Mouse (Mus musculus) forebrain, embryonic 15.5 days (tissue): ENCODE measurements around the gene Clrn3. TPM values are rescaled to one million over a fixed set of nuclear protein-coding genes. Genes with fewer than 3 reads are reported as not detected.
"Not testable (repeated sequence)": the region's sequence is repeated elsewhere in the genome, so short reads cannot be mapped to it uniquely, and the experiment has no call there.

Source experiments
- ATAC-seq: fragments of 200-750 bp; cut with Nextera tagmentation; replicated peaks from 2 replicates; pipeline ENCODE4 v1.8.0; 2017; ENCODE audit warnings: mild to moderate bottlenecking, moderate TSS enrichment, moderate library complexity
- H3K27ac ChIP-seq: fragments of 300-500 bp; sonication (generic); replicated peaks from 2 replicates; pipeline ENCODE4 v1.5.1; 2015; ENCODE audit warnings: mild to moderate bottlenecking, inconsistent platforms
- H3K27me3 ChIP-seq: fragments of 300-500 bp; sonication (generic); 2 replicates; pipeline ENCODE4 v1.6.1; 2015; ENCODE audit warnings: inconsistent platforms
- H3K36me3 ChIP-seq: fragments of 300-500 bp; sonication (generic); 2 replicates; pipeline ENCODE4 v1.6.1; 2015; ENCODE audit warnings: mild to moderate bottlenecking, inconsistent platforms
- H3K4me1 ChIP-seq: fragments of 300-500 bp; sonication (generic); 2 replicates; pipeline ENCODE4 v1.6.1; 2015; ENCODE audit warnings: inconsistent platforms
- H3K4me2 ChIP-seq: fragments of 300-500 bp; sonication (generic); replicated peaks from 2 replicates; pipeline ENCODE4 v1.6.1; 2015; ENCODE audit warnings: mild to moderate bottlenecking, inconsistent platforms
- H3K4me3 ChIP-seq: fragments of 300-500 bp; sonication (generic); 2 replicates; pipeline ENCODE4 v1.5.1; 2015; ENCODE audit warnings: mild to moderate bottlenecking, inconsistent platforms
- H3K9ac ChIP-seq: fragments of 300-500 bp; sonication (generic); replicated peaks from 2 replicates; pipeline ENCODE4 v1.6.1; 2015; ENCODE audit warnings: mild to moderate bottlenecking, inconsistent platforms
- H3K9me3 ChIP-seq: fragments of 300-500 bp; sonication (generic); 2 replicates; pipeline ENCODE4 v1.6.1; 2016; ENCODE audit warnings: inconsistent platforms
- WGBS: fragments of 180-500 bp; shearing (Covaris S2); methylation state at CpG from one replicate; pipeline ENCODE4 v1.1.7; 2015; ENCODE audit warnings: mixed read lengths; 5-methylcytosine and 5-hydroxymethylcytosine counted together
- polyA plus RNA-seq: library from polyadenylated mRNA; unstranded; fragments of >200 nt; fragmentation: Nextera tagmentation; extraction: Ambion mirVana; gene quantifications from 2 replicates; pipeline ENCODE4 v1.2.1, GENCODE M21; 2015

Gene Clrn3
- polyA plus RNA-seq, result not detected in 2 replicates

GRCm38 (mm10) chr7:135528515-135528914 is at the start of gene Clrn3:
Clrn3 (minus strand) TSS chr7:135528654.
- 90% methylated on average over 7 of the region's 7 CpGs for WGBS
- no peak within 1 kb of the TSS for H3K4me2 ChIP-seq
- H3K27me3 ChIP-seq, result no peaks in the 10 kb centered on the region
- no peaks in the 10 kb centered on the region for H3K36me3 ChIP-seq
- no peak within 1 kb of the TSS for H3K4me3 ChIP-seq
- ATAC-seq, result no peak
- no peak within 1 kb of the TSS for H3K27ac ChIP-seq
- H3K9me3 ChIP-seq, result no peaks in the 10 kb centered on the region
- no peak within 1 kb of the TSS for H3K9ac ChIP-seq
- no peaks in the 10 kb centered on the region for H3K4me1 ChIP-seq

GRCm38 (mm10) chr7:135576329-135576728 is 47.9 kb upstream of the Clrn3 start:
- no peak overlapping the region for H3K27ac ChIP-seq
- no peak overlapping the region for H3K4me3 ChIP-seq
- no peak overlapping the region for H3K4me2 ChIP-seq
- 92% methylated on average over 3 of the region's 3 CpGs for WGBS
- no peaks in the 10 kb centered on the region for H3K27me3 ChIP-seq
- H3K36me3 ChIP-seq, result no peaks in the 10 kb centered on the region
- no peak for ATAC-seq
- no peak overlapping the region for H3K9ac ChIP-seq
- no peaks in the 10 kb centered on the region for H3K9me3 ChIP-seq
- no peaks in the 10 kb centered on the region for H3K4me1 ChIP-seq

GRCm38 (mm10) chr7:135575319-135576069 is 47.0 kb upstream of the Clrn3 start:
- 87% methylated on average over 7 of the region's 7 CpGs for WGBS
- not testable (repeated sequence) for H3K4me1 ChIP-seq

GRCm38 (mm10) chr7:135571951-135572559 is 43.6 kb upstream of the Clrn3 start:
- no peak overlapping the region for H3K27ac ChIP-seq
- H3K27me3 ChIP-seq, result no peaks in the 10 kb centered on the region
- H3K4me1 ChIP-seq, result no peaks in the 10 kb centered on the region
- no peak overlapping the region for H3K9ac ChIP-seq
- no peak for ATAC-seq
- no peaks in the 10 kb centered on the region for H3K9me3 ChIP-seq
- no peak overlapping the region for H3K4me2 ChIP-seq
- no peak overlapping the region for H3K4me3 ChIP-seq
- no peaks in the 10 kb centered on the region for H3K36me3 ChIP-seq
- WGBS, result 70% methylated on average over 10 of the region's 10 CpGs

More at GRCm38 (mm10) chr7:135575319-135576069, 47.0 kb upstream of the Clrn3 start:
- H3K27me3 ChIP-seq, ATAC-seq, H3K9ac ChIP-seq, H3K27ac ChIP-seq, H3K4me3 ChIP-seq, H3K9me3 ChIP-seq, H3K4me2 ChIP-seq, H3K36me3 ChIP-seq: not testable (repeated sequence)

GRCm38 (mm10) chr7:135571392-135571791 is 42.9 kb upstream of the Clrn3 start:
- no peak overlapping the region for H3K4me3 ChIP-seq
- no peak overlapping the region for H3K27ac ChIP-seq
- no peaks in the 10 kb centered on the region for H3K36me3 ChIP-seq
- H3K4me1 ChIP-seq, result no peaks in the 10 kb centered on the region
- no peaks in the 10 kb centered on the region for H3K9me3 ChIP-seq
- H3K9ac ChIP-seq, result no peak overlapping the region
- no peaks in the 10 kb centered on the region for H3K27me3 ChIP-seq
- H3K4me2 ChIP-seq, result no peak overlapping the region
- no peak for ATAC-seq

- Histone ChIP-seq H3K4me2 (no peak overlapping the region), H3K9ac (no peak overlapping the region), H3K27me3 (no peaks in the 10 kb centered on the region), H3K4me1 (no peaks in the 10 kb centered on the region), H3K9me3 (no peaks in the 10 kb centered on the region), H3K36me3 (no peaks in the 10 kb centered on the region), H3K4me3 (no peak overlapping the region), H3K27ac (no peak overlapping the region)
- ATAC-seq, result no peak
- WGBS, result 66% methylated on average over 2 of the region's 2 CpGs
Measured at GRCm38 (mm10) chr7:135568550-135568949, 40.1 kb upstream of the Clrn3 start.

- H3K9me3 ChIP-seq, result no peaks in the 10 kb centered on the region
- no peak overlapping the region for H3K27ac ChIP-seq
- 90% methylated on average over 1 of the region's 1 CpGs for WGBS
- H3K4me1 ChIP-seq, result no peaks in the 10 kb centered on the region
- H3K27me3 ChIP-seq, result no peaks in the 10 kb centered on the region
- H3K9ac ChIP-seq, result no peak overlapping the region
- ATAC-seq, result no peak
- H3K4me2 ChIP-seq, result no peak overlapping the region
- no peak overlapping the region for H3K4me3 ChIP-seq
- no peaks in the 10 kb centered on the region for H3K36me3 ChIP-seq
Measured at GRCm38 (mm10) chr7:135567582-135567981, 39.1 kb upstream of the Clrn3 start.

- Histone ChIP-seq H3K27ac (no peak overlapping the region), H3K27me3 (no peaks in the 10 kb centered on the region), H3K4me2 (no peak overlapping the region), H3K36me3 (no peaks in the 10 kb centered on the region), H3K9ac (no peak overlapping the region), H3K4me3 (no peak overlapping the region), H3K9me3 (no peaks in the 10 kb centered on the region), H3K4me1 (no peaks in the 10 kb centered on the region)
- no peak for ATAC-seq
- 79% methylated on average over 5 of the region's 5 CpGs for WGBS
Measured at GRCm38 (mm10) chr7:135566013-135566412, 37.6 kb upstream of the Clrn3 start.

GRCm38 (mm10) chr7:135564022-135564421 is 35.6 kb upstream of the Clrn3 start:
- Histone ChIP-seq H3K27ac (0 out of 2 replicates have a peak overlapping the region, but pooled peaks have one; percentile 20), H3K4me3 (no peak overlapping the region), H3K9me3 (no peaks in the 10 kb centered on the region), H3K27me3 (no peaks in the 10 kb centered on the region), H3K4me2 (no peak overlapping the region), H3K9ac (no peak overlapping the region), H3K36me3 (no peaks in the 10 kb centered on the region), H3K4me1 (no peaks in the 10 kb centered on the region)
- ATAC-seq, result no peak; the same call in 1 of the 2 replicates
- WGBS, result 51% methylated on average over 8 of the region's 8 CpGs

- no peaks in the 10 kb centered on the region for H3K4me1 ChIP-seq
- H3K27ac ChIP-seq, result no peak overlapping the region
- no peak overlapping the region for H3K4me3 ChIP-seq
- H3K4me2 ChIP-seq, result no peak overlapping the region
- no peaks in the 10 kb centered on the region for H3K27me3 ChIP-seq
- WGBS, result 62% methylated on average over 1 of the region's 1 CpGs
- H3K36me3 ChIP-seq, result no peaks in the 10 kb centered on the region
- H3K9me3 ChIP-seq, result no peaks in the 10 kb centered on the region
- no peak for ATAC-seq
- no peak overlapping the region for H3K9ac ChIP-seq
Measured at GRCm38 (mm10) chr7:135560280-135560679, 31.8 kb upstream of the Clrn3 start.

- Histone ChIP-seq H3K9me3 (no peaks in the 10 kb centered on the region), H3K27ac (no peak overlapping the region), H3K4me1 (no peaks in the 10 kb centered on the region), H3K4me2 (no peak overlapping the region), H3K4me3 (no peak overlapping the region), H3K9ac (no peak overlapping the region), H3K27me3 (no peaks in the 10 kb centered on the region), H3K36me3 (no peaks in the 10 kb centered on the region)
- no peak for ATAC-seq
- 85% methylated on average over 3 of the region's 3 CpGs for WGBS
Measured at GRCm38 (mm10) chr7:135556663-135557402, 28.4 kb upstream of the Clrn3 start.

- H3K4me2 ChIP-seq, result no peak overlapping the region
- no peaks in the 10 kb centered on the region for H3K27me3 ChIP-seq
- H3K9me3 ChIP-seq, result no peaks in the 10 kb centered on the region
- no peak for ATAC-seq
- no peaks in the 10 kb centered on the region for H3K36me3 ChIP-seq
- no peak overlapping the region for H3K4me3 ChIP-seq
- H3K27ac ChIP-seq, result no peak overlapping the region
- no peak overlapping the region for H3K9ac ChIP-seq
- 71% methylated on average over 3 of the region's 3 CpGs for WGBS
- H3K4me1 ChIP-seq, result no peaks in the 10 kb centered on the region
Measured at GRCm38 (mm10) chr7:135553550-135553949, 25.1 kb upstream of the Clrn3 start.
